Mouse (Mus musculus) stomach, embryonic 16.5 days (tissue): ENCODE measurements at regions not wholly inside any gene's neighbourhood (a gene's known extent, or its start where the extent isn't known, plus 50 kb on each side); places are given as distances from the start of the nearest gene placed in this dataset.

Experiments used
- ATAC-seq: fragments of 200-750 bp; cut with Nextera tagmentation; 2 replicates; pipeline ENCODE4 v1.8.0; 2017; ENCODE audit warnings: moderate number of reproducible peaks, moderate TSS enrichment; ENCODE audit not compliant: insufficient read depth, low FRiP score
- H3K27ac ChIP-seq: fragments of 300-500 bp; sonication (generic); 2 replicates; pipeline ENCODE4 v1.5.1; 2014; ENCODE audit warnings: low read length
- H3K27me3 ChIP-seq: fragments of 300-500 bp; sonication (generic); 2 replicates; pipeline ENCODE4 v1.6.1; 2014; ENCODE audit warnings: low read length, control low read depth, mixed read lengths; ENCODE audit not compliant: control insufficient read depth, insufficient read depth
- H3K36me3 ChIP-seq: fragments of 300-500 bp; sonication (generic); 2 replicates; pipeline ENCODE4 v1.6.1; 2014; ENCODE audit warnings: low read length; ENCODE audit not compliant: control insufficient read depth, insufficient read depth
- H3K4me1 ChIP-seq: fragments of 300-500 bp; sonication (generic); 2 replicates; pipeline ENCODE4 v1.6.1; 2014; ENCODE audit warnings: low read length, control low read depth, mixed read lengths; ENCODE audit not compliant: control insufficient read depth, insufficient read depth
- H3K4me2 ChIP-seq: fragments of 300-500 bp; sonication (generic); 2 replicates; pipeline ENCODE4 v1.6.1; 2014; ENCODE audit warnings: low read depth, low read length, mixed read lengths
- H3K4me3 ChIP-seq: fragments of 300-500 bp; sonication (generic); replicated peaks from 2 replicates; pipeline ENCODE4 v1.5.1; 2014; ENCODE audit warnings: mild to moderate bottlenecking, low read length
- H3K9ac ChIP-seq: fragments of 300-500 bp; sonication (generic); 2 replicates; pipeline ENCODE4 v1.6.1; 2014; ENCODE audit warnings: low read length
- H3K9me3 ChIP-seq: fragments of 300-500 bp; sonication (generic); replicated peaks from 2 replicates; pipeline ENCODE4 v1.6.1; 2016; ENCODE audit warnings: low read length, control low read depth; ENCODE audit not compliant: control insufficient read depth
- WGBS: fragments of 180-500 bp; shearing (Covaris S2); extraction: QIAGEN DNeasy Blood & Tissue Kit; methylation state at CpG from one replicate; pipeline ENCODE4 v1.1.7; 2014; 5-methylcytosine and 5-hydroxymethylcytosine counted together

DNA sequence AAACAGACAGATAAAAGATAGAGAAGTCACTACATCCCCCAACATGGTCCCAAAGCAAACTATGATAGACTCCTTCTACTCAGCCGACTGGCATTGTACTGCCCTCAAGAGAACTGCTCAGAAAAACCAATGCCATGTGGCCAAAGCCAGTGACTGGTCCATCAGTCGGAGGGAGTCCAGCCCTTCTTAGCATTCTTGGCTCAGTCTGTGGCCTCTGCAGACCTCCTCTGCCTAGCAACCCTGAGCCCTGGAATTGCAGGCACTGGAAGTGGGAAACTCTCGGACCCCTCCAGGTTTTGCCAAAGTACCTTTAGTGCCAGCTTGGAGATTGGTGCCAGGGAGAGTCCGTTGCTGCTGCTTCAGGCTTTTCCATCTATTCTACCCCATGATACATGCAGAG is 205.2 kb downstream of the H2al1j start:
- Histone ChIP-seq H3K4me3 (no peak overlapping the region), H3K27me3 (peaks cover 4% of the 10 kb centered on the region; the same call in 1 of the 2 replicates), H3K4me1 (no peaks in the 10 kb centered on the region), H3K4me2 (no peak overlapping the region), H3K9me3 (0 out of 2 replicates have a peak, but pooled peaks cover 3% of the 10 kb centered on the region), H3K9ac (no peak overlapping the region), H3K27ac (no peak overlapping the region), H3K36me3 (no peaks in the 10 kb centered on the region)
- ATAC-seq = no peak
- 78% methylated on average over 4 of the region's 4 CpGs for WGBS

DNA sequence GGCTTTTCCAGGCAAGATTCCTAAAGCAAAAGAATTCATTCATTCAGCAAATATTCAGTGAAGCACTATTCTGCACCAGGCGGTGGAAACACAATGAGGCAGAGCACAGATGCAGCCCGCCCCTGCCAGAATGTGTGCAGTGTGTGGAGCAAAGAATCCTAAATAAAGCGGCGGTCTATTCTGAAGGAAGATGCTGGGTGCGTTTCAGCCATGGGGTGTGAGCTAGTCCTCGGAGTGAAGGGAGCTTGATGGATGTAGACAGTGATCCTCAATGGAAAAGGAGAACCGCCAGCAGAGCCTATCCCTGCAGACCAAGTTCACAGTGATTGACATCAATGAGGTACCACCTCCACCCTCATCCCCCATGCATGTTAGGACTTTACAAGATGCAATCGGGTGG is 206.2 kb downstream of the H2al1j start:
- Histone ChIP-seq H3K9me3 (0 out of 2 replicates have a peak, but pooled peaks cover 3% of the 10 kb centered on the region), H3K36me3 (no peaks in the 10 kb centered on the region), H3K4me3 (no peak overlapping the region), H3K4me1 (no peaks in the 10 kb centered on the region), H3K27me3 (peaks cover 4% of the 10 kb centered on the region; the same call in 1 of the 2 replicates), H3K27ac (no peak overlapping the region), H3K4me2 (no peak overlapping the region), H3K9ac (no peak overlapping the region)
- ATAC-seq = no peak
- 81% methylated on average over 8 of the region's 8 CpGs for WGBS

DNA sequence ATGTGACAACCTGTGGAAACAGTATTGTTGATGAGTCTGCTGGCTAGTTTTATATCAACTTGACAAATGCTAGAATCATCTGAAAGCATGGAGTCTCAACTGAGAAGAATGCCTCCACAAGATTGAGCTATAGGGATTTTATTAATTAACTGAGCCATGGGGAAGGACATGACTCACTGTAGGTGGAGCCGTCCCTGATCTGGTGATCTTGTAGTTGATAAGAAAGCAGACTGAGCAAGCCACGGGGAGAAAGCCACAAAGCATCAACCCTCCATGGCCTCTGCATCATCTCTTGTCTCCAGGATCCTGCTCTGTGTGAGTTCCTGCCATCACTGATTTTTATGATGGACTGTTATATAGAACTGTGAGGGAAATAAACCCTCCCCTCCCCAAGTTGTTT is 213.4 kb downstream of the H2al1j start:
- no peak overlapping the region for H3K4me3 ChIP-seq
- no peaks in the 10 kb centered on the region; the same call in 1 of the 2 replicates for H3K27me3 ChIP-seq
- WGBS = 68% methylated on average over 2 of the region's 2 CpGs
- H3K36me3 ChIP-seq = no peaks in the 10 kb centered on the region
- no peak overlapping the region for H3K9ac ChIP-seq
- ATAC-seq = no peak
- H3K4me2 ChIP-seq = no peak overlapping the region
- no peaks in the 10 kb centered on the region for H3K4me1 ChIP-seq
- no peak overlapping the region for H3K27ac ChIP-seq
- no peaks in the 10 kb centered on the region for H3K9me3 ChIP-seq

DNA sequence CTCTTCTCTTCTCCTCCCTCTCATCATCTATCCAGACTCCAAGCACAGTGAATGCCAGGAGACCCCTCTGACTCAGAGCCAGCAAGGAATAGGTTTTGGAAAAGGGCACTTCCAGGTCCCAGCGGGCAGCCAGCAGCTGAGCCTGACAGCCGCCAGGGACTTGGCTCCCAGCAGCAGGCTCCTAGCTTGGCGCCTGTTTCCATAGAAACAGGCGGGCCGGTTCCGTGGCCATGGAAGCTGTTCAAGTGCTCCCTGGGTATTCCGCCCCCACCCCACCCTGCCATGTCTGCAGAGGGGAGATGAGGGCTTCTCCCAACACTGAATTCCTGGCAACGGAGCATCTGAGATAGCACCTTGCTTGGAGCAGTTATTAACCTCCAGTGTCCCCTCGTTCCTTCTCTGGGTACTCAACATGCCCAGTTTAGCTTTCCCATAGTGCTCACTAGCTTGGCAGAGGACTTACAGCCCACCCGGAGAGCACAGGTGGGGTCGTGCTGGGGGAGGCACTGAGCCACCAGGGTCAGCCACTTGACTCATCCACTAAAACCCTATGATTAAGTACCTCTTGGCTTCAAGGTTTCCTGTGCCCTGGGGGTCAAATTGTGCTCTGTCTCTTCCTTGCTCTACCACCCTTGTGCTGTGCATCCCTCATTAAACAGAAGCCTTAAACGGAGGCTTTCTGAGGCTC is 222.7 kb downstream of the H2al1j start:
- no peak overlapping the region for H3K27ac ChIP-seq
- H3K4me3 ChIP-seq = no peak overlapping the region
- no peak overlapping the region for H3K4me2 ChIP-seq
- ATAC-seq = no peak
- 23% methylated on average over 12 of the region's 12 CpGs for WGBS
- H3K36me3 ChIP-seq = no peaks in the 10 kb centered on the region
- peaks cover 5% of the 10 kb centered on the region; the same call in 1 of the 2 replicates for H3K27me3 ChIP-seq
- 0 out of 2 replicates have a peak, but pooled peaks cover 2% of the 10 kb centered on the region for H3K4me1 ChIP-seq
- H3K9me3 ChIP-seq = no peaks in the 10 kb centered on the region
- H3K9ac ChIP-seq = no peak overlapping the region

DNA sequence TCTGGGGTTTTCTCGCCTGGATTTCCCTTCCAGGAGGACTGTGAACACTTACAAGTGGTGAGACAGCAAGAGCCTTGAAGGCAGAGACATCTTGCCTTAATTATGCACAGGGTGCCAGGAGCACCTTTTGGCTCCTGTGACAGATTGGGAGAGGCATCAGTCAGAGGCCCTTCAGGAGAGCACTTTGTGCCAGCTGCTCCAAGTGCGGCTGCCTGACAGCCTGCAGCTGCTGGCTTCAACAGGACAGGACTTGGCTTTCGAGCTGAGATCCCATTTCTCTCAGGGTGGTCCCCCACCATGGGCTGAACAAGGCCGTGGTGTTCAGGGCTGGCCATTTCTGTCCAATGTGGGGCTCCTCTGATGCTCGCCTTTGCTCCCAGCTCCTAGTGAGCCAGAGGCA is 224.6 kb downstream of the H2al1j start:
- Histone ChIP-seq H3K4me1 (0 out of 2 replicates have a peak, but pooled peaks cover 2% of the 10 kb centered on the region), H3K27me3 (peaks cover 5% of the 10 kb centered on the region; the same call in 1 of the 2 replicates), H3K4me3 (no peak overlapping the region), H3K9ac (no peak overlapping the region), H3K4me2 (no peak overlapping the region), H3K27ac (no peak overlapping the region), H3K36me3 (no peaks in the 10 kb centered on the region), H3K9me3 (no peaks in the 10 kb centered on the region)
- 49% methylated on average over 5 of the region's 5 CpGs for WGBS
- ATAC-seq = no peak

DNA sequence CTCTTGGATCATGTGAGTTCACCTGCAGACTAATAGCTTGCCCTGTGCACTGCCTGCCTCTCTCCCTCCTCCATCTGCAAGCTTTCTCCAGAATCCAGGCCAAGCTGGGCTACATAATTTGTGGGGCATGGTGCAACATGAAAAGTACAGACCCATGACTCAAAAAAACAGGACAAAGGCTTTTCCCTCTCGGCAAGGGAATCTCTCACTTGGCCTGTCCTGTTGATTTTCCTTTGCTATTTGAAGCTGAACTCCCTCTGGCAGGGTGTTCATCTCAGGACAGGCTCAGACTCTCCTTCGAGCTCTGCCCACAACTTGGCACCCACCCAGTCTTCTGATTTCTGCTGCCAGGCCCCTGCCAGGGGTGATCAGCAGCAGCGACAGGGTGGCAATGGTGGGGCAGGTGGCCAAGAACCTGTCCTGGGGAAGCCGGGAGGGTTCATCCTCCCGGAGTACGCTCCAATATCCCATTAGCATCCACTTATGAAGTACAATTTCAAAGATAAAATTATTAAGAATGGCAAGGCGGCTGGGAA is 227.5 kb downstream of the H2al1j start:
- no peak for ATAC-seq
- Histone ChIP-seq H3K4me3 (no peak overlapping the region), H3K36me3 (no peaks in the 10 kb centered on the region), H3K4me1 (0 out of 2 replicates have a peak, but pooled peaks cover 2% of the 10 kb centered on the region), H3K27me3 (peaks cover 5% of the 10 kb centered on the region; the same call in 1 of the 2 replicates), H3K9ac (no peak overlapping the region), H3K4me2 (no peak overlapping the region), H3K27ac (no peak overlapping the region), H3K9me3 (no peaks in the 10 kb centered on the region)
- 79% methylated on average over 7 of the region's 7 CpGs for WGBS

DNA sequence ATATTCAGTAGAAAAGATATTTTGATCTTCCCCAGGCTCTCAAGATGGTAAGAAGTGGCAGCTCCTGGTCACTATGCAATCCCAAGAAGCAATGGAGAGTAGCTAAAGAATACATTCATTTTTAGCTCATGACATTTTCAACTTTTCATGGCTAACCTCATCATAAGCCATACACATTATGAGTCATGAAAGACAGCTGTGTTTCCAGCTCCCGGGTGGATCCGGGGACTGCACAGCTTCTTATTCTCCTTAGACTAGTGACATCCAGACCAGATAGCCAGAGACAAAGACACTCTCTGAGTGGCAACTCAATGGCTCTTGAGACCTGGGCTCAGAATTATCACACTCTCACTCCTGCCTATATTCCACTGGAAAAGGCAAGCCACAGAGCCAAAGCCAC is 230.6 kb downstream of the H2al1j start:
- no peak overlapping the region for H3K4me2 ChIP-seq
- ATAC-seq = no peak
- H3K4me3 ChIP-seq = no peak overlapping the region
- WGBS = 70% methylated on average over 2 of the region's 2 CpGs
- no peaks in the 10 kb centered on the region for H3K4me1 ChIP-seq
- H3K9ac ChIP-seq = no peak overlapping the region
- H3K9me3 ChIP-seq = no peaks in the 10 kb centered on the region
- H3K36me3 ChIP-seq = no peaks in the 10 kb centered on the region
- no peaks in the 10 kb centered on the region; the same call in 1 of the 2 replicates for H3K27me3 ChIP-seq
- no peak overlapping the region for H3K27ac ChIP-seq

DNA sequence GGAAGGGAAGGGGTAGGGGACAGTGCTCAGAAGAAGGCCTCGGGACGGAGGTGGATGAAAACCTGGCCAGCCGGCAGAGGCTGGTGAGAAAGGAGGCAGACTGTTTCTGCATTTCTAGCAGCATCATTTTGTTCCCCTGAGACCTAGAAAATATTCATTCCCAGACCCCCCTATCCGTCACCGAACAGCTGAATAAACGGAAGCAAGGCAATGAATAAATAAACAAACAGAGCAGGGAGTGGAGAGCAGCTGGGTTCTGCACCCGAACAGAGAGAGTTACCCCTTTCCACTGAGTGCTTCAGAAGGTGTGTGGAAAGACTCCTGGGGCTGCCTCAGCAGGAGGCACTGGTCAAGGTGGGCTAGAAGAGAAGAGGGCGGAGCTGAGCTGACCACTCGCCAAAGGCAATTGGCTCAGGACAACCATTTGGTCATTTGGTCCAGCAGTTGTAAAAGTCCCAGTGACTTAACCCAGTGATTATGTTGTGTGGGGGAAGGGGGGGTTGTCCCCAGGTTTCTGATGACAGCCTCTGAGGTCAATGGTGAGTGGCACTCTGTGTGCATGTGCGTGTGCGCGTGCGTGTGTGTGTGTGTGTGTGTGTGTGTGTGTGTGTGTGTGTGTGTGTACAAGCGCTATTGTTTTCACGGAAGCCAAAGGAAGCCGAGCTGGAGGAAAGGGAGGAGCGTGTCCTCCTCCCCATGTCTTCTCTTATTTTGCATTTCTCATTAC is 233.1 kb downstream of the H2al1j start:
- Histone ChIP-seq H3K4me2 (no peak overlapping the region), H3K27ac (no peak overlapping the region), H3K27me3 (no peaks in the 10 kb centered on the region; the same call in 1 of the 2 replicates), H3K36me3 (no peaks in the 10 kb centered on the region), H3K4me3 (no peak overlapping the region), H3K9me3 (no peaks in the 10 kb centered on the region), H3K9ac (no peak overlapping the region), H3K4me1 (no peaks in the 10 kb centered on the region)
- WGBS = 51% methylated on average over 17 of the region's 17 CpGs
- ATAC-seq = no peak

DNA sequence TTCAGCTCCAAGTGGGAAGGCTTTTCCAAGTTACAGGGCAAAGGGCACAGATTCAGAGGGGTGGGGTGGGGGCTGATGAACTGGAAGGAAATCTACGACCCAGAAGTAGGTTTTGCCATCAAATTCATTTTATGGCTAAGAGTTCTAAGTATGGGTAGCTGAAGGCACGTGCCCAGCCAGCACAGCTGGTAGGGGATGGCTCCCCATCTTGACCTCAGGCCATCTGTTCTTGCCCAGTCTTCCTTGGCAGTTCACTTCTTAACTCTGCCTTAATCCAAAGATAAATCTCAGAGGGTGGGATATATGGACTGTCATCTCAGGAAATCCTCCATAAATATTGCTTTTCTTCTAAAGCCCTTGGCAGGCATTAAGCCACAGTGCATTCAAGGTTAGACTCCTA is 238.3 kb downstream of the H2al1j start:
- 57% methylated on average over 2 of the region's 2 CpGs for WGBS
- H3K4me2 ChIP-seq = no peak overlapping the region
- ATAC-seq = no peak
- no peaks in the 10 kb centered on the region for H3K36me3 ChIP-seq
- no peak overlapping the region for H3K9ac ChIP-seq
- H3K4me3 ChIP-seq = no peak overlapping the region
- H3K9me3 ChIP-seq = no peaks in the 10 kb centered on the region
- H3K27ac ChIP-seq = no peak overlapping the region
- H3K4me1 ChIP-seq = no peaks in the 10 kb centered on the region
- no peaks in the 10 kb centered on the region; the same call in 1 of the 2 replicates for H3K27me3 ChIP-seq
